Comparison of ENCODE assay signal across 10 mouse cellular contexts in the genomic region with DNA sequence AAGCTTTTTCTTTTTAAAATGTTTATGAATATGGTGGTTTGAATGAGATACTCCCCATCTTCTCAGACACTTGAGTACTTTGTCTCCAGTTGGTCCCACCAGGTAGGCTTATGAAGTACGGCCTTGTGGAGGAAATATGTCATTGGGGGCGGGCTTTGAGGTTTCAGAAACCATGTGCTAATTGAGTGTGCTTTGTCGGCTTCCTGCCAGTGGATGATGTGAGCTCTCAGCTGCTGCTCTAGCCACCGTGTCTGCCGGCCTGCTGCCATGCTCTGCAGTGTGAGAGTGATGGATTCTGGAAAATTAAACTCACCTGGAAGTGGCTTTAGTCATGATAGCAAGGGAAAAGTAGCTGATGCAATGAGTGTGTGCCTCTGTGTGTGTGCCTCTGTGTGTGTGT. TPM values are rescaled to one million over a fixed set of nuclear protein-coding genes. Genes with fewer than 3 reads are reported as not detected.
A peak's percentile ranks its signal among the peaks of the same experiment; 100 is the strongest.
DNase-seq lines count a peak whose midpoint lies in the region.
"Had no signal": no experiment of that assay in that cellular context is flagged by ENCODE, and none has a peak within 500 bp of the region (broad histone marks: within the 10 kb centered on the region; RNA-seq: fewer than 3 reads in every experiment).

No protein-coding gene starts in this region.

- peak; percentile 42 for DNase-seq in heart, postnatal 4 days
- no peak for DNase-seq in heart, adult 8-10 months (ENCODE audit: low spot score)
- DNase-seq in retina, postnatal 1 day: peak; percentile 55
- no peak for DNase-seq in retina, embryonic 14.5 days (ENCODE audit: low spot score)
- DNase-seq in Muller cell, postnatal 12 days (ENCODE audit: inconsistent ontology term): peak; percentile 33
- peak; percentile 32 to 43 for DNase-seq in natural killer cell, adult 2 months (ENCODE audit: low spot score in 2 of 2)
- no peak for DNase-seq in kidney, adult 11 months
- no peak for DNase-seq in frontal cortex, postnatal 25 days (ENCODE audit: low spot score in 2 of 2)
- DNase-seq: layer of hippocampus, postnatal 36 days had no signal

RNA-seq across cellular contexts. Expression of a gene that starts 13.8 kb away (rescaled TPM):
- total RNA-seq in heart, postnatal 4 days (2021): 10 to 100 TPM; 13.9 to 16.5 TPM
- total RNA-seq in heart, adult 8-10 months (2022): 10 to 100 TPM; 13.3 to 17.9 (median 15.7) TPM

RNA-seq across cellular contexts. Expression of a gene that starts 53.5 kb away (rescaled TPM):
- total RNA-seq in heart, postnatal 4 days (2021): under 1 TPM; 0.43 to 0.52 TPM
- total RNA-seq in heart, adult 8-10 months (2022): under 1 TPM in 2 of 4 experiments, not detected in 2; 0.09 to 0.19 TPM
- total RNA-seq: granulocyte monocyte progenitor cell, adult 5-6 weeks had no signal

RNA-seq across cellular contexts. Expression of a gene that starts 55.3 kb away (rescaled TPM):
- total RNA-seq in heart, postnatal 4 days (2021): 10 to 100 TPM; 65.2 to 71.0 TPM
- 10 to 100 TPM; 52.8 to 59.9 (median 58.2) TPM for total RNA-seq in heart, adult 8-10 months (2022)

Comparison
In these comparisons a context has a peak if more than half of its experiments do, and no peak if none do; other contexts are left out.
1. DNase-seq: peak in heart, postnatal 4 days (single experiment), retina, postnatal 1 day (single experiment), Muller cell, postnatal 12 days (single experiment) and natural killer cell, adult 2 months (2 of 2); none in heart, adult 8-10 months (single experiment), retina, embryonic 14.5 days (single experiment), kidney, adult 11 months (single experiment) and frontal cortex, postnatal 25 days (0 of 2).